Mouse (Mus musculus) adrenal gland, postnatal 25 days (tissue): Measurements from ENCODE around the gene Smyd4. TPM values are rescaled to one million over a fixed set of nuclear protein-coding genes. Genes with fewer than 3 reads are reported as not detected.

ENCODE experiments used
- DNase-seq: peaks from one replicate; pipeline ENCODE4 v3.0.0; 2021; ENCODE audit warnings: mixed read lengths
- microRNA-seq, 2 experiments: library from miRNA; unstranded; fragments of <30 nt; microRNA quantifications; one replicate each; pipeline ENCODE4 v1.2.0; 2021
- total RNA-seq: library from RNA; stranded (reverse); gene quantifications from 2 replicates; pipeline ENCODE4 v1.2.3, GENCODE M21; 2021

Gene Smyd4
- total RNA-seq, 1 experiment from 2014 or later, result 9.3 TPM

DNA sequence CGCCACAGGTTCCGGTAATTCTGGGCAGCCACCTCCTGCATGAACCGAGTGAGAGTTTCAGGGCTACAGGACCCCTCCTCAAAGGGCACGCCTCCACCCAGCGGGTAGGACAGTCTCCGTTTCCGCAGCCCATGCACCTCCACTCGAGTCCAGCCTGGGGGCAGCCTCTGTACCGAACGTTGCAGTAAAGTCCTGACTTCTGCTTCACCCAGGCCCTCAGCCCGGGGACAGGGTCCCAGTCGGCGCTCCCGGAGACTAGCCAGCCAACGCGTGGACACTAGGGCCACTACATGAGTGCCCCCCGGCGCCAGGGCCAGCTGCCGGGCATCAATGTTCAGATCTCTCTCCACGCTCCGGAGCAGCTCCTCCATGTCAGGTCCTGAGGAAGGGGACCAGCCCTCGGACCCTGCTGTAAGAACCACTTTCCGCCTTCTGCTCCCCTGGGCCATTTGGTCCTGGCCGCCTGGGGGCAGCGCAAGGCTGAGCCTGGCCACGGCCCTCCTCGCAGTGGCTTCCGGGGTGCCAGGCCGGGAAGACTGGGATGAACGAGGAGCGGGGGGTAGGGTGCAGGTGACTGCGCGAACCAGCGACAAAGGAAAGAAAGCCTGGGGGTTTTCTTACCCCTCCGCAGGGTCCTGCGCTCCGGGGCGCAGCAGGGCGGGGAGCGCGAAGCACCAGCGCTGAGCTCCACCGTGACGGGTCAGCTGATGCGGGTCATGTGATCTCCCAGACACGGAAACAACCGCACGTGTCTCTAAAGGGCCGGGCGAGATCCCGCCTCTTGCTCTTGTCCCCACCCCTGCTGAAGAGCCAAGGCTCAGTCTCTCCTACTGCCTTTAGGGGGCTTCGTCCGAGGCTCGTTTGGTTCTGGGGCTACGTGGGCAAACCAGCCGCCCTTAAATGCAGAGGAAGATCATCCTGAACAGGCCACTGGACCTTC lies 106.0 kb downstream of the Smyd4 start, which contains the start of gene Wdr81:
TSS of gene Wdr81 (minus strand) at position 727 of the 940 bp plus-strand sequence.
- DNase-seq, result peak; percentile 86

Small RNA genes within 50 kb of the gene (microRNA-seq; reads per million reads assigned to microRNA genes)
- 0 reads per million in 2 experiments for gene Gm47300

Other genes starting within 250 kb of the Smyd4 start
- 7.3 and 9.9 TPM in 2 replicates for gene Hic1, start 178.9 kb upstream of the Smyd4 start, total RNA-seq
- gene Ovca2, start 169.6 kb upstream of the Smyd4 start, total RNA-seq, result 22.4 and 23.9 TPM in 2 replicates
- gene Dph1, start 157.2 kb upstream of the Smyd4 start, total RNA-seq, result 29.2 and 34.4 TPM in 2 replicates
- 37.8 and 42.2 TPM in 2 replicates for gene Rtn4rl1, start 154.7 kb upstream of the Smyd4 start, total RNA-seq
- gene Rpa1, start 109 bp upstream of the Smyd4 start, total RNA-seq, result 45.4 and 59.6 TPM in 2 replicates
- gene Serpinf1, start 74.3 kb downstream of the Smyd4 start, total RNA-seq, result 12.4 and 23.9 TPM in 2 replicates
- 7.7 TPM in 1 of 2 replicates, not detected in the other for gene Serpinf2, start 91.2 kb downstream of the Smyd4 start, total RNA-seq
- gene Wdr81, start 106.3 kb downstream of the Smyd4 start, total RNA-seq, result 21.9 and 23.5 TPM in 2 replicates
- 16.2 and 16.8 TPM in 2 replicates for gene Tlcd2, start 113.3 kb downstream of the Smyd4 start, total RNA-seq
- gene Prpf8, start 138.4 kb downstream of the Smyd4 start, total RNA-seq, result 147 and 166 TPM in 2 replicates
- 12.7 and 14.6 TPM in 2 replicates for gene Rilp, start 161.7 kb downstream of the Smyd4 start, total RNA-seq
- 9.4 and 10.0 TPM in 2 replicates for gene Scarf1, start 165.1 kb downstream of the Smyd4 start, total RNA-seq
- 23.0 and 24.0 TPM in 2 replicates for gene Slc43a2, start 183.3 kb downstream of the Smyd4 start, total RNA-seq
- gene Pitpna, start 239.7 kb downstream of the Smyd4 start, total RNA-seq, result 182 and 184 TPM in 2 replicates